Mouse (Mus musculus): Measurements from ENCODE around the gene Defb23. TPM values are rescaled to one million over a fixed set of nuclear protein-coding genes. Genes with fewer than 3 reads are reported as not detected.

Defb23 gene
- not detected in 2 replicates for polyA plus RNA-seq (2015; fragmentation: Nextera tagmentation; extraction: Ambion mirVana)

DNA sequence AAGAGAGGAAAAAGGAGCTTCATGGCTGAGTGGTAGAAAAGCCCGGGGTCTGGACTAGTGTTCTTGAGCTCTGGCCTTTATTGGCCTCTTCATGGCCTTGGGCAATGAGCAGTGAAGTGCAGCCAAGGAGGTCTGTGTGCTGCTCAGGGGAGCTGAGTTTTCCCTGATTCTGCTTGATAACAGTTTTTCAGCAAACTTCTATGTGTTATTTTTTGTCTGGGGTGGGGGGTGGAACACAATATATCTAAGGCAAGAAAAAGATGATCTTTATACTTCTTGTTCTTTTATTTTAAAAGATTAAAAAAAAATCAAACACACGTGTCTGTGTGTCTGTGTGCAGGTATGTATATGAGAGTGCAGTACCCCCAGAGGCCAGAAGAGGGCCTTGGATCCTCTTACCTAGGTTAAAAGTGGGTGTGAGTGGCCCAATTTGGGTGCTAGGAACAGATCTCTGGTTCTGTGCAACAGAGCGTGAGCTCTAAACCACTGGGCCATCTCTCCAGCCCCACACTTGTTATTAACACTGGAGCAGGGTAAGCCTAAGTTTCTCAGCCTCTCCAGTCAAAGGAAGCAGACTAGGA is at the start of gene Defb23:
Gene Defb23 (minus strand): TSS at position 51 of the 581 bp plus-strand sequence.
- no peak within 1 kb of the TSS for H3K4me3 ChIP-seq (ENCODE audit: low read depth, low read length)
- WGBS, result 91% methylated on average over 3 of the region's 3 CpGs
- H3K4me1 ChIP-seq (ENCODE audit: insufficient read depth, low read depth, low read length), result no peaks in the 10 kb centered on the region
- TF ChIP-seq CTCF (IDR thresholded peaks at IDR 0.05) (no peak), EP300 (IDR thresholded peaks at IDR 0.05) (no peak)
- H3K9ac ChIP-seq (replicated peaks; ENCODE audit: low read depth), result no peak within 1 kb of the TSS
- ATAC-seq (no peak), DNase-seq (ENCODE audit: low spot score) (no peak)
- H3K27ac ChIP-seq (ENCODE audit: low read length), result no peak within 1 kb of the TSS
- H3K9me3 ChIP-seq (ENCODE audit: low read length), result no peaks in the 10 kb centered on the region
- H3K36me3 ChIP-seq (ENCODE audit: insufficient read depth, low read length), result no peaks in the 10 kb centered on the region
- H3K27me3 ChIP-seq (replicated peaks; ENCODE audit: insufficient read depth, low read length), result no peaks in the 10 kb centered on the region
- H3K4me2 ChIP-seq (replicated peaks; ENCODE audit: low read depth, low read length), result no peak within 1 kb of the TSS

- H3K4me3 ChIP-seq (ENCODE audit: low read depth, low read length), result no peak within 1 kb of the TSS
- TF ChIP-seq CTCF (IDR thresholded peaks at IDR 0.05) (no peak), EP300 (IDR thresholded peaks at IDR 0.05) (no peak)
These were observed 47.2 kb upstream of the Defb23 start, which contains the start of gene Defb26 for GRCm38 (mm10) chr2:152511592-152511991. TSS of gene Defb26 (minus strand) at chr2:152511692.

DNA sequence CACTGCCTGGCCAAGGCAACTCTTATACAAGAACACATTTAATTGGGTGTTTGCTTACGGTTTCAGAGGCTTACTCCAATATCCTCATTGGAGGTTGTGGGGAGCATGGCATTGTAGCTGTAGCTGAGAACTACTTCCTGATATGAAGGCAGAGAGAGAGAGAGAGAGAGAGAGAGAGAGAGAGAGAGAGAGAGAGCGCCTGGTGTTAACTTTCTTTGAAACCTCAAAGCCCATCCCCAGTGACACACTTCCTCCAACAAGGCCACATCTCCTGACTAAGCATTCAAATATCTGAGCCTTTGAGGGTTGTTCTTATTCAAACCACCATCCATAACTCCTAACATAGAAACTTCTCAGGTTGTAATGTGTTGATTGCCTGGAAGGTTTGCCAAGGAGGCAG is 39.5 kb upstream of the Defb23 start:
- Histone ChIP-seq H3K4me1 (ENCODE audit: insufficient read depth, low read depth, low read length) (no peaks in the 10 kb centered on the region), H3K4me2 (replicated peaks; ENCODE audit: low read depth, low read length) (no peak overlapping the region), H3K27ac (ENCODE audit: low read length) (no peak overlapping the region), H3K36me3 (ENCODE audit: insufficient read depth, low read length) (no peaks in the 10 kb centered on the region), H3K9ac (replicated peaks; ENCODE audit: low read depth) (no peak overlapping the region), H3K27me3 (replicated peaks; ENCODE audit: insufficient read depth, low read length) (no peaks in the 10 kb centered on the region), H3K9me3 (ENCODE audit: low read length) (no peaks in the 10 kb centered on the region), H3K4me3 (ENCODE audit: low read depth, low read length) (no peak overlapping the region)
- ATAC-seq, result no peak
- no peak for DNase-seq (ENCODE audit: low spot score)
- no peak for TF ChIP-seq CTCF (IDR thresholded peaks at IDR 0.05)
- TF ChIP-seq EP300 (IDR thresholded peaks at IDR 0.05), result no peak
- 73% methylated on average over 2 of the region's 2 CpGs for WGBS

More at GRCm38 (mm10) chr2:152511592-152511991, 47.2 kb upstream of the Defb23 start, which contains the start of gene Defb26:
- WGBS, result 85% methylated on average over 1 of the region's 1 CpGs
- Histone ChIP-seq H3K4me1 (ENCODE audit: insufficient read depth, low read depth, low read length) (no peaks in the 10 kb centered on the region), H3K36me3 (ENCODE audit: insufficient read depth, low read length) (no peaks in the 10 kb centered on the region), H3K9ac (replicated peaks; ENCODE audit: low read depth) (no peak within 1 kb of the TSS), H3K27ac (ENCODE audit: low read length) (no peak within 1 kb of the TSS), H3K9me3 (ENCODE audit: low read length) (no peaks in the 10 kb centered on the region), H3K4me2 (replicated peaks; ENCODE audit: low read depth, low read length) (no peak within 1 kb of the TSS), H3K27me3 (replicated peaks; ENCODE audit: insufficient read depth, low read length) (no peaks in the 10 kb centered on the region)
- ATAC-seq (no peak), DNase-seq (ENCODE audit: low spot score) (no peak)

DNA sequence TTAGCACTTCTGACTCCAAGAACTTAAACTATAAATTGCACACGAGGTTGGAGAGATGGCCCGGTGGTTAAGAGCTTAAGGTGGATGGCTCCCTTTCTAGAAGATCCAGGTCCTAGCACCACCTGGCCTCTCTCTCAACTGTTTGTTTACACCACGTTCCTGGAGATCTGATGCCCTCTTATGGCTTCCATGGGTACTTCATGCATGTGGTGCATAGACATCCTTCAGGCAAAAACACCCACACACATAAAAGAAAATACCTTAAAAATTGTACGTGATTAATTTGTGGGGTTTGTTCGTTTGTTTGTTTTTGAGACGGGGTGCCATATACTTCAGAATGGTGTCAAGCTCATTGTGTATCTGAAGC is 36.4 kb upstream of the Defb23 start:
- H3K9ac ChIP-seq (replicated peaks; ENCODE audit: low read depth), result no peak overlapping the region
- H3K9me3 ChIP-seq (ENCODE audit: low read length), result no peaks in the 10 kb centered on the region
- no peaks in the 10 kb centered on the region for H3K27me3 ChIP-seq (replicated peaks; ENCODE audit: insufficient read depth, low read length)
- ATAC-seq (no peak), DNase-seq (ENCODE audit: low spot score) (no peak)
- peak; percentile 55 for TF ChIP-seq CTCF (IDR thresholded peaks at IDR 0.05)
- TF ChIP-seq EP300 (IDR thresholded peaks at IDR 0.05), result no peak
- H3K4me3 ChIP-seq (ENCODE audit: low read depth, low read length), result no peak overlapping the region
- no peak overlapping the region for H3K27ac ChIP-seq (ENCODE audit: low read length)
- 77% methylated on average over 6 of the region's 6 CpGs for WGBS
- H3K36me3 ChIP-seq (ENCODE audit: insufficient read depth, low read length), result no peaks in the 10 kb centered on the region
- H3K4me2 ChIP-seq (replicated peaks; ENCODE audit: low read depth, low read length), result no peak overlapping the region
- no peaks in the 10 kb centered on the region for H3K4me1 ChIP-seq (ENCODE audit: insufficient read depth, low read depth, low read length)

GRCm38 (mm10) chr2:152500204-152500862 is 35.9 kb upstream of the Defb23 start:
- no peaks in the 10 kb centered on the region for H3K27me3 ChIP-seq (replicated peaks; ENCODE audit: insufficient read depth, low read length)
- H3K4me2 ChIP-seq (replicated peaks; ENCODE audit: low read depth, low read length), result no peak overlapping the region
- no peak for ATAC-seq
- 54% methylated on average over 7 of the region's 7 CpGs for WGBS
- H3K9me3 ChIP-seq (ENCODE audit: low read length), result no peaks in the 10 kb centered on the region
- H3K4me1 ChIP-seq (ENCODE audit: insufficient read depth, low read depth, low read length), result no peaks in the 10 kb centered on the region
- DNase-seq (ENCODE audit: low spot score), result no peak
- TF ChIP-seq EP300 (IDR thresholded peaks at IDR 0.05), result no peak
- TF ChIP-seq CTCF (IDR thresholded peaks at IDR 0.05), result no peak
- no peak overlapping the region for H3K27ac ChIP-seq (ENCODE audit: low read length)
- H3K36me3 ChIP-seq (ENCODE audit: insufficient read depth, low read length), result no peaks in the 10 kb centered on the region
- no peak overlapping the region for H3K4me3 ChIP-seq (ENCODE audit: low read depth, low read length)
- no peak overlapping the region for H3K9ac ChIP-seq (replicated peaks; ENCODE audit: low read depth)

DNA sequence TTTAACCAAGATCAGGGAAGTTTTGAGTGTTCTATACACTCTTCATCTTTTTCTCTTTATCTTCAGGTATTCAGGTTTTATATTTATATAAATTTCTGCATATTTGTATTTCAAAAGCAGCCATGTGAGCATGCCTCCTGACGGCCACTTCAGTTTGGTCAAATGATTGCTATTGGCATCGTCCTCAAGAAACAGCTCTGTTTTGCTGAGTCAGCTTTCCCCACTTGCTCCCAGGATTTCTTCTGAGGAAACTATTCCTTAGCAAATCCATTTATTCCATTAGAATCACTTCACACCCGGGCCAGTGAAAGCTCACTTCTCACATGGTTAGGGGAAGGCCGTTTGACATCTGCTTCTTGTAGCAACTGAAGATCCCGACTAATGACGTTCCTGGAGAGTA is 33.6 kb upstream of the Defb23 start:
- DNase-seq (ENCODE audit: low spot score) (no peak), ATAC-seq (no peak)
- no peaks in the 10 kb centered on the region for H3K27me3 ChIP-seq (replicated peaks; ENCODE audit: insufficient read depth, low read length)
- no peak overlapping the region for H3K4me3 ChIP-seq (ENCODE audit: low read depth, low read length)
- no peak overlapping the region for H3K27ac ChIP-seq (ENCODE audit: low read length)
- no peaks in the 10 kb centered on the region for H3K9me3 ChIP-seq (ENCODE audit: low read length)
- no peak overlapping the region for H3K4me2 ChIP-seq (replicated peaks; ENCODE audit: low read depth, low read length)
- H3K4me1 ChIP-seq (ENCODE audit: insufficient read depth, low read depth, low read length), result no peaks in the 10 kb centered on the region
- TF ChIP-seq CTCF (IDR thresholded peaks at IDR 0.05) (no peak), EP300 (IDR thresholded peaks at IDR 0.05) (no peak)
- no peak overlapping the region for H3K9ac ChIP-seq (replicated peaks; ENCODE audit: low read depth)
- no peaks in the 10 kb centered on the region for H3K36me3 ChIP-seq (ENCODE audit: insufficient read depth, low read length)
- WGBS, result 52% methylated on average over 6 of the region's 6 CpGs

Data from lung, postnatal 0 days (tissue).